Mouse (Mus musculus) mouse embryonic stem cell (cell line): Measurements from ENCODE around the gene Pax8.

Experiments
- in situ Hi-C, 2 experiments: fragments of 300-500 bp; cut with MboI; formaldehyde crosslinking; loops; 1 replicate in 1 of 2; 3 replicates in 1 of 2; pipeline ENCODE4 v1.14.3; 2019 to 2020; ENCODE audit warnings: low sequenced_read_pairs in 2 of 2, low pct_unique_long_range_greater_than_20kb in 1 of 2, mixed read lengths in 1 of 2; ENCODE audit not compliant: unreplicated experiment in 1 of 2

Pax8 gene

DNA sequence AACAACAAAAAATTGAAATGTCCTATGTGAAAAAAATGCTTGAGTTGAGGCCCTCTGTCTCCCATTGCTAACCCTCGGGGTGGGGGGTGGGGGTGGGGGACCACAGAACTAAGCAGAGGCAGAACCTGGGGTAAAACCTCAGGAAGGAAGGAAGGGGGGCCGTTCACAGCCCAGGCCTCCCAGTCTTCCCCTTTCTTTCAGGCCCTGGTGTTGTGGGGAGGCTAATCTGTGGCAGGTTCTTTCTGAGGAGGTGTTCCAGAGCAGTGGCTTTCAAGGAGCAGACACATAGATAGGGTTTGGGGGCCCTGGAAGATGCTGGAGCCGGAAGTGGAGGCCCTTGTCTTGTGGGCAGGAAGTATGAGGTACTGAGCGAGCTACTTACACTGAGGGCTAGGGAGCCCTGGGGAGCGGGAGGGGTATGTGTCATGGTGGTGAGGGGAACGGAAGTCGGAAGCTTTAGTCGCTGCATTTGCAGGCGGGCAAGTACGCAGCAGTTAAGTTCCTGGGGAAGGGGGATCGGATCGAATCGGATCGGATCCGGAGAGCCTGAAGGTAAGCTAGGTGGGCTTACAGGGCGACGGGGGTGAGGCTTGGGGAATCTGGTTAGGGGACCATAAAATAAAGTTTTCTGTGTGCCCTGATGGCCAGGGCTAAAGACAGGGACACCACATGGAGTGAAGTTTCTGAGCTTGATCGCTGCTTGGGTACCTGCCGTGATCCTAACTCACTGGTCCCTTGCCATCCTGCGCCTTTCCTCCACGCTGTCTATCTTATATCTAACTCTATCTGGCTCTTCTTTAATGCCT is 89.0 kb downstream of the Pax8 start:
- in situ Hi-C loops = no loop called here

- in situ Hi-C loops = no loop called here
Measured at GRCm38 (mm10) chr2:24385111-24385961, 90.1 kb downstream of the Pax8 start.

- in situ Hi-C loops = no loop called here
Measured at GRCm38 (mm10) chr2:24384393-24384792, 91.0 kb downstream of the Pax8 start.

GRCm38 (mm10) chr2:24383636-24384035 is 91.8 kb downstream of the Pax8 start:
- in situ Hi-C loops = no loop called here

- in situ Hi-C loops = no loop called here
Measured at GRCm38 (mm10) chr2:24382456-24383230, 92.8 kb downstream of the Pax8 start.

DNA sequence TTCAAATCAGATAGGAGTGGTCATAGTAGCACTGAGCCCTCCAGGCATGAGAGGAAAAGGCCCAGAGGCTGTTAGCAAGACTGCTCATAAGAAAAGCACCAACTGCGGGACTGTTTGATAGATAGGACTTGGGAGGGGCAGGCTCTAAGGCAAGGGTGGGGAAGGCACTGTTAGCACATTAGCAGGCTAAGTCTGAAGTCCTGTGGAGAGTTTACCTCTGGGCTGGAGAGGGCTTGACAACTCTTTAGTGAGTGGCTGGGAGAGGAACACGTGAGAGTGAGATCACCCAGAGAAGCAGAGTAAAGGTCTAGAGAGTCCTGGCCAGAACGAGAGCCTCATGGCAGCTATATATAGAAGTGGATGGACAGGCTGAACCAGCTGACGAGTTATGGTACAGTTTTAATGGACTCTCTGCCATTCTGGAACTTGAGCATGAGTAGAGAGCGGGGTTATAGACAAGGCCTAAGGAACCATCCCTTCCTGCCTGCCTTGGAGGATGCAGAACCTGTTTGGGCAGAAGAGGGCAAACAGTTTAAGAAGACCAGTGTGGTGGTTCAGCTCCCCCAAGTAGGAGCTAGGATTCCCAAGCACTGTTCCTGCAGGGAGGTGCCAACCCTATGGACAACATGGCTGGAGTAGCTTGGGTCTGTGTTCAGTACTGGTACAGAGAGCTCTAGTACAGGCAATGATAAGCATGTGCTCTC is 96.5 kb downstream of the Pax8 start:
- in situ Hi-C loops = no loop called here
